Mouse (Mus musculus): ENCODE results near the gene Cd9. TPM values are rescaled to one million over a fixed set of nuclear protein-coding genes. Genes with fewer than 3 reads are reported as not detected.

Cd9 gene
- polyA plus RNA-seq, 1 experiment from 2014 or later, result 91.7 TPM

GRCm38 (mm10) chr6:125454731-125455130 lies 39.9 kb downstream of the Cd9 start:
- H3K9me3 ChIP-seq (replicated peaks), result no peaks in the 10 kb centered on the region
- 87% methylated on average over 9 of the region's 9 CpGs for WGBS
- H3K9ac ChIP-seq, result no peak overlapping the region
- no peaks in the 10 kb centered on the region for H3K36me3 ChIP-seq
- H3K4me1 ChIP-seq (replicated peaks), result no peaks in the 10 kb centered on the region
- H3K27ac ChIP-seq, result no peak overlapping the region
- H3K4me3 ChIP-seq, result no peak overlapping the region
- ATAC-seq (replicated peaks; ENCODE audit: insufficient number of reproducible peaks, insufficient read depth, low FRiP score, low read depth), result no peak
- H3K4me2 ChIP-seq, result no peak overlapping the region
- H3K27me3 ChIP-seq, result no peaks in the 10 kb centered on the region

GRCm38 (mm10) chr6:125454299-125454698 lies 40.3 kb downstream of the Cd9 start:
- no peaks in the 10 kb centered on the region for H3K9me3 ChIP-seq (replicated peaks)
- no peak overlapping the region for H3K4me2 ChIP-seq
- H3K4me3 ChIP-seq, result no peak overlapping the region
- H3K27ac ChIP-seq, result no peak overlapping the region
- no peaks in the 10 kb centered on the region for H3K27me3 ChIP-seq
- no peaks in the 10 kb centered on the region for H3K36me3 ChIP-seq
- no peak for ATAC-seq (replicated peaks; ENCODE audit: insufficient number of reproducible peaks, insufficient read depth, low FRiP score, low read depth)
- 67% methylated on average over 5 of the region's 5 CpGs for whole genome bisulfite sequencing
- H3K9ac ChIP-seq, result no peak overlapping the region
- no peaks in the 10 kb centered on the region for H3K4me1 ChIP-seq (replicated peaks)

GRCm38 (mm10) chr6:125447660-125448059 lies 46.9 kb downstream of the Cd9 start:
- Histone ChIP-seq H3K27me3 (no peaks in the 10 kb centered on the region), H3K4me1 (replicated peaks) (no peaks in the 10 kb centered on the region), H3K27ac (no peak overlapping the region), H3K4me2 (no peak overlapping the region), H3K9ac (no peak overlapping the region), H3K36me3 (no peaks in the 10 kb centered on the region), H3K9me3 (replicated peaks) (no peaks in the 10 kb centered on the region), H3K4me3 (no peak overlapping the region)
- ATAC-seq (replicated peaks; ENCODE audit: insufficient number of reproducible peaks, insufficient read depth, low FRiP score, low read depth), result no peak
- WGBS, result 52% methylated on average over 2 of the region's 2 CpGs

- H3K4me2 ChIP-seq, result no peak overlapping the region
- no peaks in the 10 kb centered on the region for H3K36me3 ChIP-seq
- H3K27ac ChIP-seq, result no peak overlapping the region
- no peaks in the 10 kb centered on the region for H3K4me1 ChIP-seq (replicated peaks)
- WGBS, result 37% methylated on average over 4 of the region's 4 CpGs
- H3K9me3 ChIP-seq (replicated peaks), result no peaks in the 10 kb centered on the region
- no peaks in the 10 kb centered on the region for H3K27me3 ChIP-seq
- no peak overlapping the region for H3K4me3 ChIP-seq
- ATAC-seq (replicated peaks; ENCODE audit: insufficient number of reproducible peaks, insufficient read depth, low FRiP score, low read depth), result peak; percentile 60; the same call in 1 of the 2 replicates
- H3K9ac ChIP-seq, result no peak overlapping the region
These were observed 47.4 kb downstream of the Cd9 start for GRCm38 (mm10) chr6:125447205-125447604.

- Histone ChIP-seq H3K9ac (no peak overlapping the region), H3K4me1 (replicated peaks) (no peaks in the 10 kb centered on the region), H3K27me3 (no peaks in the 10 kb centered on the region), H3K36me3 (no peaks in the 10 kb centered on the region), H3K27ac (no peak overlapping the region), H3K9me3 (replicated peaks) (no peaks in the 10 kb centered on the region), H3K4me2 (no peak overlapping the region), H3K4me3 (no peak overlapping the region)
- ATAC-seq (replicated peaks; ENCODE audit: insufficient number of reproducible peaks, insufficient read depth, low FRiP score, low read depth), result no peak
- 72% methylated on average over 6 of the region's 6 CpGs for WGBS
These were observed 49.2 kb downstream of the Cd9 start for GRCm38 (mm10) chr6:125445381-125445780.

- Histone ChIP-seq H3K4me3 (no peak overlapping the region), H3K27me3 (no peaks in the 10 kb centered on the region), H3K9ac (no peak overlapping the region), H3K4me1 (replicated peaks) (no peaks in the 10 kb centered on the region), H3K4me2 (no peak overlapping the region), H3K36me3 (no peaks in the 10 kb centered on the region), H3K27ac (no peak overlapping the region), H3K9me3 (replicated peaks) (no peaks in the 10 kb centered on the region)
- WGBS, result 69% methylated on average over 10 of the region's 10 CpGs
- ATAC-seq (replicated peaks; ENCODE audit: insufficient number of reproducible peaks, insufficient read depth, low FRiP score, low read depth), result no peak
These were observed 52.0 kb downstream of the Cd9 start for GRCm38 (mm10) chr6:125442591-125442990.

GRCm38 (mm10) chr6:125436753-125437152 lies 57.8 kb downstream of the Cd9 start:
- H3K4me2 ChIP-seq, result no peak overlapping the region
- no peaks in the 10 kb centered on the region for H3K27me3 ChIP-seq
- ATAC-seq (replicated peaks; ENCODE audit: insufficient number of reproducible peaks, insufficient read depth, low FRiP score, low read depth), result no peak
- WGBS, result 81% methylated on average over 3 of the region's 3 CpGs
- H3K27ac ChIP-seq, result no peak overlapping the region
- no peaks in the 10 kb centered on the region for H3K36me3 ChIP-seq
- no peak overlapping the region for H3K4me3 ChIP-seq
- peaks cover 12% of the 10 kb centered on the region; the same call in 1 of the 2 replicates for H3K4me1 ChIP-seq (replicated peaks)
- no peak overlapping the region for H3K9ac ChIP-seq
- H3K9me3 ChIP-seq (replicated peaks), result no peaks in the 10 kb centered on the region

GRCm38 (mm10) chr6:125434735-125435518 lies 59.7 kb downstream of the Cd9 start:
- Histone ChIP-seq H3K4me3 (no peak overlapping the region), H3K27me3 (no peaks in the 10 kb centered on the region; the same call in 1 of the 2 replicates), H3K36me3 (no peaks in the 10 kb centered on the region), H3K27ac (no peak overlapping the region), H3K9ac (no peak overlapping the region), H3K9me3 (replicated peaks) (no peaks in the 10 kb centered on the region), H3K4me1 (replicated peaks) (peaks cover 13% of the 10 kb centered on the region; the same call in 1 of the 2 replicates), H3K4me2 (no peak overlapping the region)
- no peak for ATAC-seq (replicated peaks; ENCODE audit: insufficient number of reproducible peaks, insufficient read depth, low FRiP score, low read depth)
- WGBS, result 72% methylated on average over 5 of the region's 5 CpGs

GRCm38 (mm10) chr6:125433704-125434447 lies 60.7 kb downstream of the Cd9 start:
- Histone ChIP-seq H3K27ac (no peak overlapping the region), H3K36me3 (no peaks in the 10 kb centered on the region), H3K27me3 (no peaks in the 10 kb centered on the region; the same call in 1 of the 2 replicates), H3K4me2 (no peak overlapping the region), H3K9me3 (replicated peaks) (no peaks in the 10 kb centered on the region), H3K9ac (no peak overlapping the region), H3K4me3 (no peak overlapping the region), H3K4me1 (replicated peaks) (peaks cover 18% of the 10 kb centered on the region)
- peak; percentile 71; the same call in 1 of the 2 replicates for ATAC-seq (replicated peaks; ENCODE audit: insufficient number of reproducible peaks, insufficient read depth, low FRiP score, low read depth)
- 59% methylated on average over 6 of the region's 6 CpGs for WGBS

GRCm38 (mm10) chr6:125433257-125433656 lies 61.3 kb downstream of the Cd9 start:
- WGBS, result 69% methylated on average over 3 of the region's 3 CpGs
- peaks cover 18% of the 10 kb centered on the region for H3K4me1 ChIP-seq (replicated peaks)
- H3K27me3 ChIP-seq, result no peaks in the 10 kb centered on the region; the same call in 1 of the 2 replicates
- H3K36me3 ChIP-seq, result no peaks in the 10 kb centered on the region
- no peak overlapping the region for H3K4me2 ChIP-seq
- no peak overlapping the region for H3K27ac ChIP-seq
- no peak overlapping the region for H3K9ac ChIP-seq
- ATAC-seq (replicated peaks; ENCODE audit: insufficient number of reproducible peaks, insufficient read depth, low FRiP score, low read depth), result no peak
- H3K4me3 ChIP-seq, result no peak overlapping the region
- H3K9me3 ChIP-seq (replicated peaks), result no peaks in the 10 kb centered on the region

- no peak overlapping the region for H3K4me2 ChIP-seq
- H3K9me3 ChIP-seq (replicated peaks), result no peaks in the 10 kb centered on the region
- no peak overlapping the region for H3K9ac ChIP-seq
- peaks cover 18% of the 10 kb centered on the region for H3K4me1 ChIP-seq (replicated peaks)
- 41% methylated on average over 7 of the region's 7 CpGs for WGBS
- ATAC-seq (replicated peaks; ENCODE audit: insufficient number of reproducible peaks, insufficient read depth, low FRiP score, low read depth), result no peak
- no peaks in the 10 kb centered on the region; the same call in 1 of the 2 replicates for H3K27me3 ChIP-seq
- H3K36me3 ChIP-seq, result no peaks in the 10 kb centered on the region
- no peak overlapping the region for H3K4me3 ChIP-seq
- no peak overlapping the region for H3K27ac ChIP-seq
These were observed 62.1 kb downstream of the Cd9 start for GRCm38 (mm10) chr6:125432522-125432921.

Measured in heart, embryonic 15.5 days (tissue).